Mouse (Mus musculus): ENCODE measurements around the gene Gm1113. TPM values are rescaled to one million over a fixed set of nuclear protein-coding genes. Genes with fewer than 3 reads are reported as not detected.
A peak's percentile ranks its signal among the peaks of the same experiment; 100 is the strongest.

Gm1113 gene
- polyA plus RNA-seq, 1 experiment from 2014 or later: not detected

DNA sequence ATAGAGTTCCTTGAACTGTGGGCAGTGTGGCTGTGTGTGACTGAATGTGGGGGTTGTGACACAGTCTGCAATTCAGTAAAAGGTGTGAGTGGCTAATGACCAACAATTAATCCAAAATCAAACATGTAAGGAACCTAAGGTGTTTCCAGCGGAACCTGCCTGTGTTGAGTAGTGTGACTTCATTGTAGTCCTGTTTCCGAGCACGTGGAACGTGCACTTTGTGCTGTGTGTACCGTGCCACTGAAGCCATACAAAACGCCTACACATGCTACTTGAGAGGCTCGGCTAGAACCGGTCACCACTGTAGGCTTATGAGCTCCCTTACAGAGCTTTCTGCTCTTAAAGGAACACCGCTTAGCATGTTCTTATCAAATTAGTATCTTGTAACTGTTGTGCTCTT lies 30.4 kb upstream of the Gm1113 start:
- Histone ChIP-seq H3K9me3 (ENCODE audit: control insufficient read depth, low read length) (no peaks in the 10 kb centered on the region), H3K4me3 (ENCODE audit: low read depth, low read length) (no peak overlapping the region), H3K9ac (ENCODE audit: low read length) (no peak overlapping the region), H3K27ac (replicated peaks; ENCODE audit: low read depth, low read length) (no peak overlapping the region), H3K27me3 (ENCODE audit: control insufficient read depth, insufficient read depth, low read length) (no peaks in the 10 kb centered on the region), H3K4me2 (ENCODE audit: low read depth, severe bottlenecking) (no peak overlapping the region), H3K36me3 (ENCODE audit: control insufficient read depth, insufficient read depth, low read length) (no peaks in the 10 kb centered on the region), H3K4me1 (ENCODE audit: control insufficient read depth, insufficient read depth, low read length) (no peaks in the 10 kb centered on the region)
- WGBS: 81% methylated on average over 9 of the region's 9 CpGs
- no peak for DNase-seq (ENCODE audit: low spot score)
- no peak for ATAC-seq (ENCODE audit: insufficient number of reproducible peaks, low FRiP score, low TSS enrichment, low read depth)

DNA sequence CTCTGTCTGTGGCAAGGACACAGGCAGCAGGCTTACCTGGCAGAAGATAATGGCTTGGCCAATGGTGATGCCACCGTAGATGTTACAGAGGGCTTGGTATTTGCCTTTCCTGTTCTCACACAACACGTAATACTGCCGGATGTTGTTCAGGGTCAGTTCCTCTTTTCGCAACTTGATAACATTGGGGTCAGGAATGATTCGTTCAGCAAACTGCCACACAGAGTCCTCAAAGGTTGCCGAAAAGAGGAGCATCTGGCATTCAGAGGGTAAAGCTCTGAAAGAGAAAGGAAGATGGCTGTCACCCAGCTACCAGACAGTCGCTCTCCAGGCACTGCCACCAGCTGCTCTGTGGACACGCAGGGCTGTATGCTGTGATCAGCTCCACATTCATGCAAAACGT lies 28.7 kb upstream of the Gm1113 start:
- no peak overlapping the region for H3K4me2 ChIP-seq (ENCODE audit: low read depth, severe bottlenecking)
- no peaks in the 10 kb centered on the region for H3K9me3 ChIP-seq (ENCODE audit: control insufficient read depth, low read length)
- no peak overlapping the region for H3K4me3 ChIP-seq (ENCODE audit: low read depth, low read length)
- no peaks in the 10 kb centered on the region for H3K4me1 ChIP-seq (ENCODE audit: control insufficient read depth, insufficient read depth, low read length)
- WGBS: 89% methylated on average over 9 of the region's 9 CpGs
- no peak for DNase-seq (ENCODE audit: low spot score)
- ATAC-seq (ENCODE audit: insufficient number of reproducible peaks, low FRiP score, low TSS enrichment, low read depth): no peak
- no peak overlapping the region for H3K27ac ChIP-seq (replicated peaks; ENCODE audit: low read depth, low read length)
- no peaks in the 10 kb centered on the region for H3K36me3 ChIP-seq (ENCODE audit: control insufficient read depth, insufficient read depth, low read length)
- H3K9ac ChIP-seq (ENCODE audit: low read length): no peak overlapping the region
- no peaks in the 10 kb centered on the region for H3K27me3 ChIP-seq (ENCODE audit: control insufficient read depth, insufficient read depth, low read length)

DNA sequence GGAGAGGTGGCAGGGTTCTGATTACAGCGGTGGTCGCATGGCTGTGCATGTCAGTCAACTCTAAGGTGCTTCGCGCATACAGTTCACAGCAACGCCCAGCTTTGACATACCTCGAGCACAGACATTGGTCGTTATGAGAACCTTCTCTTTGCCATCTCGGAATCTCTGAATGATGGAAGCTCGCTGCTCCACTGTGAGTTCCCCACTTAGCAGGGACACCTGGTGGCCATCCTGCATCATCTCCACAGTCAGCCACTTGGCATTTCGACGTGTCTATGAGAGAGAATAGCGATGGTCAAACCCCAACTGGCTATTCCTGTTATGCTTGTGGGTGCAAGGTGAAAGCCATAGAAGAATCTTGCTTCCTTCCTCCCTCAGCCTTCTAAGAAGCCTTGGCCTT lies 27.6 kb upstream of the Gm1113 start:
- 74% methylated on average over 12 of the region's 12 CpGs for WGBS
- DNase-seq (ENCODE audit: low spot score): no peak
- H3K9me3 ChIP-seq (ENCODE audit: control insufficient read depth, low read length): no peaks in the 10 kb centered on the region
- ATAC-seq (ENCODE audit: insufficient number of reproducible peaks, low FRiP score, low TSS enrichment, low read depth): no peak
- no peak overlapping the region for H3K9ac ChIP-seq (ENCODE audit: low read length)
- no peak overlapping the region for H3K27ac ChIP-seq (replicated peaks; ENCODE audit: low read depth, low read length)
- no peaks in the 10 kb centered on the region for H3K4me1 ChIP-seq (ENCODE audit: control insufficient read depth, insufficient read depth, low read length)
- H3K4me2 ChIP-seq (ENCODE audit: low read depth, severe bottlenecking): no peak overlapping the region
- H3K4me3 ChIP-seq (ENCODE audit: low read depth, low read length): no peak overlapping the region
- H3K27me3 ChIP-seq (ENCODE audit: control insufficient read depth, insufficient read depth, low read length): no peaks in the 10 kb centered on the region
- H3K36me3 ChIP-seq (ENCODE audit: control insufficient read depth, insufficient read depth, low read length): no peaks in the 10 kb centered on the region

DNA sequence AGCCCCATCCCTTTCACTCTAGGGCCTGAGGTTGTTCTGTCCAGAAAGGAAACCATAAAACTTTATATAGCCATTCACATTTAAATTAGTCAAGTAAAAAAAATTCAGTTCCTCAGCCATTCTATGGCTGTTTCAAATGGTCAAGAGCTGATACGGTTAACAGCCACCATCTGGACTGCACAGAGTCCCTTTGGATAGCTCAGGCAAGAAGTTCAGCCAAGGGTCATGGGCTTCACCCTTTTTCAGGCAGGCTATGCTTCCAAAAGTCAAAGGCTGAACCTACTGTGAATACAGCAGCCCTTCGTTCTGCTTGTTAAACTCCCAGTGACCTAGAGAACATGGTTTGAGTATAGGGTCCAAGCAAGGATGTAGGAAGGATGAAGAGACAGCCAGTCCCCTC lies 26.6 kb upstream of the Gm1113 start:
- no peak for ATAC-seq (ENCODE audit: insufficient number of reproducible peaks, low FRiP score, low TSS enrichment, low read depth)
- H3K27me3 ChIP-seq (ENCODE audit: control insufficient read depth, insufficient read depth, low read length): no peaks in the 10 kb centered on the region
- no peaks in the 10 kb centered on the region for H3K36me3 ChIP-seq (ENCODE audit: control insufficient read depth, insufficient read depth, low read length)
- H3K27ac ChIP-seq (replicated peaks; ENCODE audit: low read depth, low read length): no peak overlapping the region
- DNase-seq (ENCODE audit: low spot score): no peak
- no peaks in the 10 kb centered on the region for H3K9me3 ChIP-seq (ENCODE audit: control insufficient read depth, low read length)
- no peak overlapping the region for H3K4me2 ChIP-seq (ENCODE audit: low read depth, severe bottlenecking)
- H3K9ac ChIP-seq (ENCODE audit: low read length): no peak overlapping the region
- H3K4me3 ChIP-seq (ENCODE audit: low read depth, low read length): no peak overlapping the region
- H3K4me1 ChIP-seq (ENCODE audit: control insufficient read depth, insufficient read depth, low read length): no peaks in the 10 kb centered on the region
- WGBS: 53% methylated on average over 2 of the region's 2 CpGs

DNA sequence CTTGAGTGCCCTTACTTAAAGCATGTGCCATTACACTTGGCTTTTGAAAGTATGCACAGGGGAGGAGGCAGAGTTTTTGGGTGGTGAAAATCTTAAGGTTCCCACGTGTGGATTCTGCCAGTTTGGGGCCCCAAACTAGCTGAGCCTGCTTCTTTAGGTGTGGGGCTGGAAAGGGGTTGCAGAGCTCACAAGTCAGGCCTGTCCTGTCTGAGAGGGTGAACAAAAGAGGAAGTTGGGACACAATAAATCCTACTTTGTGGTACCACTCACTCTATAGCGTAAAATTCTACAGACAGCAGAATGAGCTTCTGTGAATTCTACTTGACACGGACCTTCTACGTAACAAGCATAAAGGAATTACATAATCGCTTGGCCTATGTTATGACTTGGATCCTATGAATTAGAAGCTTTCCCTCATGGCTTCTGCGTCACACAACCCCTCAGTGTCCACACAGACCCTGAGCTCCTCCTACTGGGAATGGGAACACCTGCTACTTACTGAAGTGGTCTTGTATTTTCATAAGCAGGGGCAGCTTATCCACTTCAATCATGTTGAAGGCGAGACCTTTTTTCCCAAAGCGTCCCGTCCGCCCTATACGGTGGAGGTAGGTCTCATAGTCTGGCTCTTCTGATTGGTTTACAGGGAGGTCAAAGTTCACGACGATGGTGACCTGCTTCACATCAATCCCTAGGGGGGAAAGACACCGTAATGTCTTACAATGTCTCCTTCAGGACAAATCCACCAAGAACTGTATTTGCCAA lies 25.2 kb upstream of the Gm1113 start:
- no peak for ATAC-seq (ENCODE audit: insufficient number of reproducible peaks, low FRiP score, low TSS enrichment, low read depth)
- Histone ChIP-seq H3K9me3 (ENCODE audit: control insufficient read depth, low read length) (no peaks in the 10 kb centered on the region), H3K4me3 (ENCODE audit: low read depth, low read length) (no peak overlapping the region), H3K9ac (ENCODE audit: low read length) (no peak overlapping the region), H3K4me2 (ENCODE audit: low read depth, severe bottlenecking) (no peak overlapping the region), H3K4me1 (ENCODE audit: control insufficient read depth, insufficient read depth, low read length) (no peaks in the 10 kb centered on the region), H3K27me3 (ENCODE audit: control insufficient read depth, insufficient read depth, low read length) (no peaks in the 10 kb centered on the region), H3K36me3 (ENCODE audit: control insufficient read depth, insufficient read depth, low read length) (no peaks in the 10 kb centered on the region), H3K27ac (replicated peaks; ENCODE audit: low read depth, low read length) (no peak overlapping the region)
- no peak for DNase-seq (ENCODE audit: low spot score)
- 87% methylated on average over 14 of the region's 14 CpGs for WGBS

DNA sequence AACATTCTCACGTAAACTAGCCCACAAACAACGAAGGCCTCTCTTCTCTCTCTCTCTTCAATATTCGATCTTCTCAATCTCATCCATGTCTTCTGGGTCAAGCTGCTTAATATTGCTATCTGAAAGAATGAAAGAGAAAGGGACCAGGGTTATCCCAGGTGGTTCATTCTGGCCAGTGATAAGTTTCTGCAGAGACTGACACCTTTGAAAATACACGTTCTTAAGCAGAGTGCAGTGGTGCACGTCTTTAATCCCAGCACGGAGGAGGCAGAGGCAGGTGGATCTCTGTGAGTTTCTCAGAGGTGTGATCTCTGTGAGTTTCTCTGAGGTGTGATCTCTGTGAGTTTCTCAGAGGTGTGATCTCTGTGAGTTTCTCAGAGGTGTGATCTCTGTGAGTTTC lies 23.9 kb upstream of the Gm1113 start:
- H3K9ac ChIP-seq (ENCODE audit: low read length): no peak overlapping the region
- no peaks in the 10 kb centered on the region for H3K9me3 ChIP-seq (ENCODE audit: control insufficient read depth, low read length)
- no peak overlapping the region for H3K4me3 ChIP-seq (ENCODE audit: low read depth, low read length)
- DNase-seq (ENCODE audit: low spot score): no peak
- H3K4me2 ChIP-seq (ENCODE audit: low read depth, severe bottlenecking): no peak overlapping the region
- WGBS: 73% methylated on average over 6 of the region's 6 CpGs
- H3K36me3 ChIP-seq (ENCODE audit: control insufficient read depth, insufficient read depth, low read length): no peaks in the 10 kb centered on the region
- no peaks in the 10 kb centered on the region for H3K27me3 ChIP-seq (ENCODE audit: control insufficient read depth, insufficient read depth, low read length)
- no peak for ATAC-seq (ENCODE audit: insufficient number of reproducible peaks, low FRiP score, low TSS enrichment, low read depth)
- H3K4me1 ChIP-seq (ENCODE audit: control insufficient read depth, insufficient read depth, low read length): no peaks in the 10 kb centered on the region
- H3K27ac ChIP-seq (replicated peaks; ENCODE audit: low read depth, low read length): no peak overlapping the region

DNA sequence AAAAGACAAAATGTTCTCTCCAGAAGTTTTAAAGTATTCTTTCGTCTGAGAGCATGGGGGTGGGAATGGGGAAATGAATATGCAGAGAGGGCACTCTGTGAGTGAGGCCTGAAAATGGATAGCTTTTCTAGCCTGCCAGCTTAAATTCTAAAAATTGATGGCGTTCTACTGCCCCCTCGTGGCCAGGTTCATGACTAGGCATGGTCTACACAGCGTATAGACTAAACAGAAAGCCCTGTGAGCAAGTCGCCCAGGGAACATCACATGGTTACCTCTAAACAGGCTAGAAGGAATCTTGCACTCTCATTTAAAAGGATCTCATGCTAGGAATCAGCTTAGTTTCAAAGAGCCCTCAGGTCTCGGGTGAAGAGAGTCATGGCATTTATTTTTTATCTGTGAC lies 23.4 kb upstream of the Gm1113 start:
- DNase-seq (ENCODE audit: low spot score): peak; percentile 94
- Histone ChIP-seq H3K4me3 (ENCODE audit: low read depth, low read length) (no peak overlapping the region), H3K27ac (replicated peaks; ENCODE audit: low read depth, low read length) (no peak overlapping the region), H3K9ac (ENCODE audit: low read length) (no peak overlapping the region), H3K27me3 (ENCODE audit: control insufficient read depth, insufficient read depth, low read length) (no peaks in the 10 kb centered on the region), H3K36me3 (ENCODE audit: control insufficient read depth, insufficient read depth, low read length) (no peaks in the 10 kb centered on the region), H3K4me2 (ENCODE audit: low read depth, severe bottlenecking) (no peak overlapping the region), H3K9me3 (ENCODE audit: control insufficient read depth, low read length) (no peaks in the 10 kb centered on the region), H3K4me1 (ENCODE audit: control insufficient read depth, insufficient read depth, low read length) (no peaks in the 10 kb centered on the region)
- peak; percentile 61; the same call in 1 of the 2 replicates for ATAC-seq (ENCODE audit: insufficient number of reproducible peaks, low FRiP score, low TSS enrichment, low read depth)
- WGBS: 9% methylated on average over 6 of the region's 6 CpGs

DNA sequence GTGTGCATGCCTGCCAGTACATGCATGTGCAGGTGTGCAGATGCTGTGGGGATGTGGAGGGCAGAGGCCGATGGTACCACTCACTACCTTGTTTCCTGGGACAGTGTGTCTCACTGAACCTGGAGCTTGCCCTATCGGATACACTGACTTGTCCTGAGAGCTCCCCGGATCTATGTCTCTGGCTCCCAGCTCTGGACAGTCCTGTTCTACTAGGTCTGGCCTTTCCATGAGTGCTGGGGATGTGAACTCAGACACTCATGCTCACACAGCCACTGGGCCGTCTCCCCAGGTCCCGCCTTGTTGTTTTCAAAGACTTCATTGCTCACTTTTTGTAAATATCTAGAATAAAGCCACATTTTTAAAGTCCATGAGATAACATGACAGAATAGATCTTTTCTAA lies 23.0 kb upstream of the Gm1113 start:
- Histone ChIP-seq H3K4me3 (ENCODE audit: low read depth, low read length) (no peak overlapping the region), H3K4me1 (ENCODE audit: control insufficient read depth, insufficient read depth, low read length) (no peaks in the 10 kb centered on the region), H3K27ac (replicated peaks; ENCODE audit: low read depth, low read length) (no peak overlapping the region), H3K9me3 (ENCODE audit: control insufficient read depth, low read length) (no peaks in the 10 kb centered on the region), H3K4me2 (ENCODE audit: low read depth, severe bottlenecking) (no peak overlapping the region), H3K9ac (ENCODE audit: low read length) (no peak overlapping the region), H3K36me3 (ENCODE audit: control insufficient read depth, insufficient read depth, low read length) (no peaks in the 10 kb centered on the region), H3K27me3 (ENCODE audit: control insufficient read depth, insufficient read depth, low read length) (no peaks in the 10 kb centered on the region)
- ATAC-seq (ENCODE audit: insufficient number of reproducible peaks, low FRiP score, low TSS enrichment, low read depth) (no peak), DNase-seq (ENCODE audit: low spot score) (no peak)
- 79% methylated on average over 5 of the region's 5 CpGs for WGBS
